Mouse (Mus musculus) regulatory T cell (primary cell): ENCODE results near the gene Zbtb16.

Experiments
- in situ Hi-C: fragments of 300-600 bp; cut with MboI, MseI; formaldehyde crosslinking; loops from one replicate; pipeline ENCODE4 v1.15.1; 2025; ENCODE audit warnings: high pct_unique_total_duplicates

Gene Zbtb16

DNA sequence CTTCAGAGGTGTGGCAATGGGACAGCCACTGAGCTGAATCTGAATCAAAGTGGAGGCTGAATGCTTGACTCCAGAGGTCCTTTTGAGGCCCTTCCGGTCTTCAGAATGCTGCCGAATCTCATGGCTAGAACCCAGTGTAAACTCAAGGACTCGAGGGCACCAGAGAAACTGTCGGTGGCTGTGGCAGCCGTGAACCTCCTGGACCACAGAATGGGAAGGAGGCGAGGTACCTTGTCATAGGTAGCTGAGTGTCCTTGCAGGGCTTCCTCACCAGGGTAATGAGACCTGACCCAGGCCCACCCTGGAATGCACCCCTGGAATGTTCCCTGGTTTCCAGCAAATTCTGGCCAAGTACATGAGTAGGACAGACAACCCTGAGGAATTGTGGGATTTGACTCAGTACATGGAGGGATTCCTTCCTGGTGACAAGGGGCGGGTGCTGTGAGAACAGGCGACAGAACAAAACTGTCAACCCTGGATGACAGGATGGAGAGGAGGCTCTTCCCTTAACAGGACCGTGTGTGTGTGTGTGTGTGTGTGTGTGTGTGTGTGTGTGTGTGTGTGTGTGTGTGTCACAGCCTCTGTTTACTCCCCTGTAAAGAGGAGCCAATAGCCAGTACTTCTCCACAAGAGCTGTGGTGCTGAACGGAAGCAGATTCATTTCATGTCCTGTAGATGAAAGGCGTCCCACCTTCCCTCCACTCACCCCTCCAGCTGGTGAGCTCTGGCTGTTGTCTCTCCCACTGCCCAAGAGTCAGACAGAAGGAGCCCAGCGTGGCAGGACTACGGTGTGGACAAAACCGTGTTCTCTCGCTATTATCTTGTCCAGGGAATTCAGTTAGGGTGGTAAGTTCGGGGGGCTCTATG lies 189.0 kb downstream of the Zbtb16 start:
- in situ Hi-C loops: loop anchor here (5.0 to 10.0 kb wide), 3 partner anchors 210 to 318 kb away; partner anchors contain the start of gene Htr3b

DNA sequence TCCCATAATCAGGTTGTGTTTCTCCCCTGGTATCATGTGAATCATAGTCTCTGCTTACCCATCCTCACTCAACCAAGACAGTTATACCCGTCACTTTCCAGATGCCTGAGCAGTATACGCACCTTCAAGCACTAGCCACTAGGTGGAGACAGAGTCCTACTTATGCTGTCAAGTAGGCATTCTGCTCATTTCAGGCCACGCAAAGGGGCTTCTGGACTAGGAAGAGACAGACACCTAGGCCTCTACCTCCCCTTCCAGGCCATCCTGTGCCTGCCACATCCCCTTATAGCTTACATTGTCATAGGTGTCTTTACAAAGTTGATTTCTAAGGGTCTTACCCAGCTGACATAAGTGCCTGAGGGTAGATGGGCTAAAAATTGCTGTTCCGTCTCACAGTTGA lies 189.8 kb downstream of the Zbtb16 start:
- in situ Hi-C loops: loop anchor here (5.0 to 10.0 kb wide), 3 partner anchors 211 to 319 kb away; partner anchors contain the start of gene Htr3b

DNA sequence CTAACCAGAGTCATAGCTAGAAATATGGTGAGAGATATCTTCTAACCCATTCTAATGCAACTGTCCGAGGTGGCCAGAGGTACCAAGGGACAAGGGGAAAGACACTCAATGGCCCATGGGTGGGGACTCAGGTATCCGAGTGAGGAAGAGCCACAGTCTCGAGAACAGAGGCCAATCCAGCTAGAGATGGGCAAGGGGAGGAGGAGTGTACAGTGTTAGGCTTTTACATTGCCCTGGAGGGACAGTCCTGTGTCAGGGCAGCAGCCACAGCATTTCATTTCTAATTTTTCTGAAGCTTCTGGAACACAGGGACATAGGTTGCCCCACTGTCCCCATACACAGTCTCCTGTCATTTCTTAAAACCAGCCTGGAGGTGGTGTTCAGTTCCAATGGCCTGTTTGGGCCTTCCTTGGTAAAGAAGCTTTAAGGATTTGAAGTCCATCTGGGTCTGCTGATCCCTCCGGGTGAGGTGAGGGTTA lies 190.3 kb downstream of the Zbtb16 start:
- in situ Hi-C loops: loop anchor here (5.0 to 10.0 kb wide), 3 partner anchors 212 to 319 kb away; partner anchors contain the start of gene Htr3b

DNA sequence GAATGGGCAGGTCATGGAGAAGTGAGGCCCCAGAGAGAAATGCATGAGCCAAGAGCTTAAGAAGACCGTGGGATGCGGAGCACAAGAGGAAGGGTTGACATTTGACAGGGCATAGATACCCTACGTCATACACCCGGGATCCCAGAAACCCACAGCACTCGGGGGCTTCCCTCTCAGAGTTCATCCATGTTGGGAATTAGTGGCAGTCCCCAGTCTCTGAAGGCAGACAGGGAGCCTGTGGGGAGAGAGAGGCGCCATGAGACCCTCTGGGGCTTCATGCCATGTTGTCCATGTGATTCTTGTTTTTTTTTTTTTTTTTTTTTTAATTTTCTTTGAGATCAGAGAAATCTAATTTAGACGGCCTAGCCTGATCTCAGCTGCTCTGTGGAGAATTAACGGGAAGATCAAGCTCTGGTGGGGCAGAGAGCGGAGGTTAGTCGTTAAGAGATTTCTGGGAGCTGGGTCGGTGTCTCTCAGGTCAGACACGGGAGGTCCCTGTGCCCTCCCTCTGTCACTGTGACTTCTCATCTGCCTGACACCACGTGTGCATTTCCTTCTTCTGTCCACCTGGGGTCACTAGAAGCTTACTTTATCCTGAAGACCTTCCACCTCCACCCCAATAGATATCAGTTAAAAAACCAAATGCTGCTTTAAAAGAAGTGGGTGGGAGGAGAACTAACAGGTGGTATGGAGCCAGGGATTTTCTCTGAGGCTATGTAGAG lies 190.9 kb downstream of the Zbtb16 start:
- in situ Hi-C loops: loop anchor here (5.0 to 10.0 kb wide), 3 partner anchors 212 to 320 kb away; partner anchors contain the start of gene Htr3b

DNA sequence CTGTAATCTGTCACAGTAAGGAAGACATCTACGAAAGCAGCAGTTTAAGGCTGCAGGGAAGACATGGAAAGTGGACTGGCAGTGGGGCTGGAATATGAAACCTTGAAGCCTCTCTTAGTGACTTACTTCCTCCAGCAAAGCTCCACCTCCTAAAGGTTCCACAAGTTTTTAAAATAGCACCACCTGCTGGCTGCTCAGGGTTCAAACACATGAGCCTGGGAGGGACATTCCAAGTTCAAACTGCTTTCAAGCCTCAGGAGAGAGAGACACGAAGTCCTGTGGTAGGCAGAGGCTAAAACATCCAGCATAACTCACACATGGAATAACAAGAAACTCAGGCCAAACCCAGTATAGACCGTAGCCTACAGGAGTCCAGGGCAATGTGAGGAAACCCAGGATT lies 191.6 kb downstream of the Zbtb16 start:
- in situ Hi-C loops: loop anchor here (10.0 kb wide), 1 partner anchor 320 kb away; the partner anchor contains the start of gene Htr3b

DNA sequence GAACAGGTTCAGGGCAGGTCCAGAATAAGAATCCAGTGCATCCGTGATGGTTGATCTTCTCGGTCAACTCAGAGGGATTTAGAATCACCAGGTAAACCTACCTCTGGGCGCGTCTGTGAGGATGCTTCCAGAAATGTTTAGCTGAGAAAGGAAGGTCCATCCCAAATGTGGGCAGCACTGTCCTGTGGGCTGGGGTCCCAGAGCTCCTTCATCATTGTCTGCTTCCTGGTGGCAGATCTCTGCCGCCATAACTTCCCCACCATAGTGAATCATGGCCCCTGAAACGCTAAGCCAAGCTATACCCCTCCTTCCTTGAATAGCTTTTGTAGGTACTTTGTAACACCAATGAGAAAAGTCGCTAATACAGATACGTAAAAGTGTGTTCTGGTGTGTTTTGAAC lies 194.4 kb downstream of the Zbtb16 start:
- in situ Hi-C loops: loop anchor here (10.0 kb wide), 1 partner anchor 323 kb away; the partner anchor contains the start of gene Htr3b

DNA sequence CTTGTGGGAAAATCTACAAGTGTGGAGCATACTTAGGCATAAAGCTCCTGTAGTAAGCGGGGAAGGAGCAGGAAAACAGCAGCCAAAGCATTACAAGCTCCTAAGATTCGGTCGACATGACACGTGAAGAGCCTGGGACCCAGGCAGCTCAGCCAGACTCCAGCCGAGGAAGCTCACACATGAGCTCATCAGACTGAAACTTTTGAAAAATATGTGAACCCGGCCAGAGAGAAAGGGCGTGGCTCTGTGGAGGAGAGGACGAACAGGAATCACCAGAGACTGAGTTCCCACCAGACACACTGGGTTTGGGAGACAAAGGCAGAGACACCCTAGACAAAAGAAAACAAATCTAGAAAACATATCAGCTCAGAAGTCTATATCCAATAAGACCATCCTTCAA lies 195.1 kb downstream of the Zbtb16 start:
- in situ Hi-C loops: loop anchor here (10.0 kb wide), 1 partner anchor 324 kb away; the partner anchor contains the start of gene Htr3b

DNA sequence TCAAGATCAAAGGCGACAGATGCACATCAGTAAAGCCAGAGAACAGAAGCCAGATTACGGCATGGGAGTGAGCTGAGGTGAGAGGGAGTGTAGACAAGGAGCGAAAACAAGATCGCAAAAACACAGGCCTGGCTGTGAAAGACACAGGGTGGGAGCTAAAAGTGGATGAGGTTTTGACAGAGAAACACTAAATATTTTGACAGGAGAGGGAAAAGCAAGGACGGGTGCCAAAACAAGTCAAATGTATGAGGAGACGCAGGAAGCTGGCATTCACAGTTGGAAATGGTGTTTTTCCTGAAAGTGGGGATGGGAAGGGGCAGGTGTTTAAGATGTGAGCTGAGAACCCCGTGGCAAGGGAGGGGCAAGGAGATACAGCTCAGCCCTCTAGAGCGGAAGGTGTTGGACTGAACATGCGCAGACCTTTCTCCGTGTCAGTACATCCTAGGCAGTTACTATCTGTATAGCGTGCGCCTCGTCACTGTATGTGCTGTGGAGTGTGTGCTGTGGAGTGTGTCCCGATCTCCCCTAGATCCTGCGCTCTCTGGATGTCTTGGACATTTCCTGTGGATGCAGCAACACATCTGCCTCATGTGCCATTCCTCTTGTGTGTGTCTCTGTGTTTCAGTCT lies 197.7 kb downstream of the Zbtb16 start:
- in situ Hi-C loops: no loop called here

DNA sequence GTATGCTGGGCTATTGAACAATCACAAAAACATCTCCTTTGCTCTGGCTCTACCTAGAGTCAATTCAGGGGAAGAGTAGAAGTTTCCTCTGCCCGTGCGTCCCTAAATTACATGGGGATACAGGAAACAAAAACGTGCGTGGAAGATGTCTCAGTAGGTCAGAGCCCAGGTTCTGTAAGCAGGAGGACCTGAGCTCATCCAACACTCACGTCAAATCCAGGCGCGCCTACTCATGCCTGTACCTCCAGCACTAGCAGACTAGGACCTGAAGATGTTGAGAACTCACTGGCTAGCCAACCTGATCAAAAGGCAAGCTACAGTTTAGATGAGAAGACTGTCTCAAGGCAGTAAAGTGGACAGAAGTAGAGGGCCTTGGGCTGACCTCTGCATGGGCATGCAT lies 198.9 kb downstream of the Zbtb16 start:
- in situ Hi-C loops: no loop called here

DNA sequence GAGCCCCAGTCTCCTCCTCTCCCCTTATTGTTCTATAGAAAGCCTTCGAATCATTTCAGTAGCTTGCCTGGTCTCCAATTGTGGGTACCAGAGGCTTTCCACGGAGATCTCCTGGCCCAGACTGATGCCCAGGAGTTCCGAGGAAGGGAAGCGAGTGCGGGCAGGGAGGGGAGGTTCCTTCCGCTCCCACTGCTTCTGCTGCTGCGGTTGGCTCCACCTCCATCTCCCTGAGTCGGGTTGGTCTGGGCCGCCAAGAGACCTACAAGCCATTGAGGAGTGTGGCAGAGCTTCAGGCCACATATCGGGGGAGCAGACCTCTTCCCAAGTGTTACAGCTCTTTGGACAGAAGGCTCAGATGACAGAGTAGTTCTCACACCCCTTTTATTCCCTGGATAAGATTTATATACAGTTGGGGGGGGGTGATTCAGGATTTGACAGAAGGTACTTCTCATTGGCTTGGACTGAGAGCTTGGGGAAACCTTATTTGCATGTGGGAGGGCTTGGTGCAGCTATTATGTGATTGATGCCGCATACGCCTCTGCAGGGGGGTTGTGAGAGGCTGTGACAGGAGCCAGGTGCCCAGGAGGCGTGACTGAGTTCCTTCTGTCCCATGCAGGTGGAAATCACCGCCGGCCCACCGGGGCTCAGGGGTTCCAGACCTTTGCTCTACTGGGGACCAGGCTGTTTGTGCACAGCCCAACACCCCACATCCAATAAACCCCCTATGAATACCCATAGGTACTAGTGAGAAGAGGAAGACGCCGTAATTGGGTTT lies 200.3 kb downstream of the Zbtb16 start:
- in situ Hi-C loops: no loop called here

DNA sequence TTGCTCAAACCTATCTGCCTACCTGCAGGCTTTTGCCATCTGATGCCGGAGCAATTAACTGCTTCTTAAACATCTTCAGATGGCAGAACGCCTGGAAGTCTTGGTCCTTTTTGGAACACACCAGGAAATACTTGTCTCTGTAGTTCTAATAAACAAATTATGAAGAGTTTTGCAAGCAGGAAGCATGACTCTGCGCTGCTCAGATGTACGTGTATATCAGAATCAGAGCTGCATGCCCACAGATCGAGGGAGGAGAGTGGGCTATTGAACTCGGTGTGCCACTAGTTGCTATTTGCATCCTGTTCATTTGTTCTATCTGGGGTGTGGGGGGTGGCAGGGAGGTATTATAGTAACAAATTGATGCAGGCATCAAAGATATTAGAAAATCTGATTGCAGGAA lies 202.9 kb downstream of the Zbtb16 start:
- in situ Hi-C loops: no loop called here

DNA sequence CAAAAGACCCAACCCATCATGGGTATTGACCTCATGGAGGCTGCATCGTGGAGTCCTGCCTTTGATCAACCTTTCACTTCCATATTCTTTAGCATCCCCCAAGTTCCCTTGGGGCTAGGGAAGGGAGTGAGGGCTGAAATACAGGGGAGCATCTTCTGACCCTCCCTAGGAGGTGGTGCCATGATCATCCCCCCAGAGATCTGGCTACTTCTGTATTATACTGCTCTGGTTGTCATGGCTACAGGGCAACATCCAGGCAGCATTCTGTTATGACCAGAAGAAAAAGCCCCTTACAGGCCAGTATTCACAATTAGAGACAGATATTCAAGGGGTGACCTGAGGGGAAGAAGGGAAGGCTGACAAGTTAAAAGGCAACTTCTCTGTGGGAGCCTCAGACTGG lies 216.8 kb downstream of the Zbtb16 start:
- in situ Hi-C loops: no loop called here

DNA sequence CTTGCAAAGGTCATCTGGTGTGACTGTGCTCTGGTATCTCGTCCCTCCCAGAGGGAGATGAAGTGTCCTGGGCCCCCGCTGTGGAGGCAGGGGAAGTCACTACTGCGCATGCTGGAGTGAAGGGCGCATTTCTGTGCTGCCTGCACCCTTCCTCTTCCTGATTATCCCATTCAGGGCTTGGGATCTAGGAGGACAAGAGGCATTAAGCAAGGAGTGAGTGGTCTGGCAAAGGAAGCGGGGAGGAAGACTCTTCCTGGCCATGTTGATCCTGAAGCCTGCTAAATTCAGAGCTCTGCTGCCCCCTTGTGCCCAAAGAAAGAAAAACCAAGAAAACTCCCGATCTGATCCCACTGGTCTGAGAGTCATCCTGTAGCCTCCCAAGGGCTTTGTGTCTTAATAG lies 217.4 kb downstream of the Zbtb16 start:
- in situ Hi-C loops: no loop called here

DNA sequence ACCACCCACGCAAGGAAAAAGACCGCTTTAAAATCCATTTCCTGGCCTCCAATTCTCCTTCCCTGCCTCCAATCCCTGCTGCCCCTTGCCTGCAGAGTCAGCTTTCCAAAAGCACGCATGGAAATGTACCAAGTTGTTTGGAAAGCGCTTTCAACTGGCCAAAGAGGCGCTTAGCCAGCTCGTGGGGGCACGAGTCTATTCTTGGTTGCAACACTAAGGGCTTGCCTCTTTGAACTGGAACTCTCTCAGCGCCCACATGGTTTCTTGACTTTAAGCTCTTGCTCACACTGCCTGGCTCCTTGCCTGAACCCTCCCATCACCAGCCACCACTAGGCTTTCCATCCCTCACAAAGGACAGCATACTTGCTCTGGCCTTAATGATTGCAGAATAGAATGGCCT lies 217.9 kb downstream of the Zbtb16 start:
- in situ Hi-C loops: no loop called here

DNA sequence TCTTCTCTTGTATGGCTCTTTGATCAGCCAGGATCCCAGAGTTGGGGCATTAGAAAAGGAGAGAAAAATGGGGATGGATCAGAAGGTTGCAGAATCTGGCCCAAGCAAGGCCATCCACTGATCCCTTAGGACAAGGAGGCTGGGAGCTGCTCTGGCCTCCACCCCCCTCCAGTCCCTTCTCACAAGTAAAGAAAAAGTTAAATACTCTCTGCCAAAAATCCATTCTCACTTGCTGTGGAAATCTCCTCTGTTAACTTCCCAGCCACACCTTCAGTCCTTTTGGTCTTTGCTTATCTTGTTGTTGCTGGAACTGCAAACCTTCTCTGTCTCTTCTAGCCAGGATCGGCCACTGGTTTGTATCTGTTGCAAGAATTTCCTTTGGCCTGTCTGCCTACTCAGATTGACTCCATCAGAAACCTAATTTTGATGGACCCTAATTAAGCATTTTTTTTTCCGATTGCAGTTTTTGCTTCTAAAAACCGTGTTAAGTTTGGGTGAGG lies 218.5 kb downstream of the Zbtb16 start:
- in situ Hi-C loops: no loop called here

DNA sequence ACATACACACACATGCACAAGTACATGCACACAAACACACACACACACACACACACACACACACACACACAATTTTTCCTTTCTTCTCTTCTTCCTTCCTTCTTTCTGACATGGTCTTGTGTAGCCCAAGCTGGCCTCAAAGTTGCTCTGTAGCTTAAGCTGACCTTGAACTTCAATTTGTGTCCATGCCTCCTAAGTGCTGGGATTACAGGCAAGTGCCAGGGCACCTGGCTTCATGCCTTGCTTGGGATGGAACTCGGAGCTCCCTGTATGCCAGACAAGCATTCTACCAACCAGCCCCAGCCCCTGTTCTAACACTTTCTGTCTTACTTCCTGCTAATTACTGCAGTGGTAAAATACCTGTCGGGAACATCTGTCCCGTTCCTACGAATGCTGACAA lies 222.8 kb downstream of the Zbtb16 start:
- in situ Hi-C loops: no loop called here

DNA sequence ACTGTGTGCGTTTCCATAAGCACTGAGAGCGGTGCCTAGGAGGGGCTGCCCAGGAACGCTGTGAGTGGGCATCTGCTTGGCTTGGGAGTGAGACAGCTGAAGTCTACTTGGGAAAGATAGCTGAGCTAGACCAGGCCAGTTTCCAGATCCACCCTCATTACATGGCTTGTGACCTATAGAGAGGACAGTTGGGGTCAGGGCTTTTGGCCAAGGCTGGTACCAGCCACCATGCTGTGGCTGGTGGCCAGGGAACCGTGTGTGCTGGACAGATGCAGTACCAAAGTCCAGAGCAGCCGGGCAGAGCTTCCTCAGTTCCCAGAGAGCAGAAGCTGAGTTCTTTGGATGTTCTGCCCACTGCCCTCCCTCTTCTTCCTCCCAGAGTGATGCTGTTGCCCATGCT lies 223.5 kb downstream of the Zbtb16 start:
- in situ Hi-C loops: no loop called here

DNA sequence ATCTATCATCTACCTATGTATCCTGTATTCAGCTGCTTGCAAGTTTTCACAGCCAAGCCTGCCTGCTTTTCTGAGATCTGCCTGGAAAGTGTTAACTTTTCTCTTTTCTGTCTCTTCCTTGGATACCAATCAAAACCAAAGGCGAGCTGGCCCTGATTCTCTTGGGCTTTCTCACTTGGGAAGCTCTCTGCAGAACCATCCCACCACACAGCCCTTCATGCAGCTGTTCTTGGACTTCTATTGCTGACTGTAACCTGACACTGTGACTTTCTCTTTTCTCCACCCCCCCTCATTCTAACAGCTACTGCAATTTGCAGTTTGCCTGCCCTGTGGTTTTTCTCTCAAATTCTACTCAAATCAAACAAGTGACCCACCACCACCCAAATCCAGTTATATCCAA lies 225.0 kb downstream of the Zbtb16 start:
- in situ Hi-C loops: no loop called here

DNA sequence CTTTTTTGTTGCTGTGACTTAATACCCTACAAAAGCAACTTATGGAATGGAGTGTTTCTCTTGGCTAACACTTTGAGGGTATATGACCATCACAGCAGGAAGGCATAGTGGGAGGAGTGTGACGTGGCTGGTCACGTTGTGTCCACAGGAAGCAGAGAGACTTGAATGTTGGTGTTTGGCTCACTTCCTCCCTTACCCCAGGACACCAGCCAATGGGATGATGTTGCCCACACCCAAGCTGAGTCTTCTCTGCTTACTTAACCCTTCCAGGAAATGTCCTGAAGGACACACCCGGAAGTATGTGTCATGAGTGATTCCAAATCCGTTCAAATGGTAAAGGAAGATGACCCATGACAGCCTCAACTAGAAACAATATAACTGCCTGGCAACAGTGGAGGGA lies 226.3 kb downstream of the Zbtb16 start:
- in situ Hi-C loops: no loop called here

DNA sequence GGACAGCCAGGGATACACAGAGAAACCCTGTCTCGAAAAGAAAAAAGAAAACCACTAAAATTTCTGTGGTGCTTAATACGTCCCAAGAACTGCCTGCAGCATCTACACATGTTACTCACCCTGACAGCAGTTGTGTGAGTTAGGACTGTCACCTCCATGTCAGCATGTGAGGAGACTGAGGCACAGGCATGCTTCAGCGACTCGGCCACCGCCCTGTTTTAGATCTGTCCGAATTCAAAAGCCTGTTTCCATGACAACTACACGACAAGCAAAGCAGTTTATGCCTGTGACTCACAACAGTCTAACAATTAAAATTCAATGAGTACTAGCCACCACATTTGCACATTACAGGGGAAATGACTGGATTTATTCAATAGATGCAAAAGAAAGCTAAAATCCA lies 228.6 kb downstream of the Zbtb16 start:
- in situ Hi-C loops: no loop called here

DNA sequence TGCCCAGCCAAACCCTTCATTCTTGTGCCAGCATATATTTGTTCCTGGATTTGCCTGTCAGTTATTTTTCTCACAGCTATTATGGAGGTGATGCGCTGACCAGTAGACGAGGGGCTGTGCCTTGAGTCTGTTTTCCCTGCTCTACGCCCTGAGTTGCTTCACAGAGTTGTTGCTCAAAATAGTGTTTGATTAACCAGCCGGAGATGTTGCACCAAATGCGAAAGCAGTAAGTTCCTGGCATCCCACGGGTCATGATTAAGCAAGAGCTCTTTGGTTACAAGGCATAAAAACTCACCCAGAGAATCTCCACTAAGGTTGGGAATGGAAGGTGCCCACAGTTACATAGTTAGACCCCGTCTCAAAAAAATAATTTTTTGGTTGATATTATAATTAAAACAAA lies 229.9 kb downstream of the Zbtb16 start:
- in situ Hi-C loops: no loop called here
